ENCODE assay signal across 23 mouse cellular contexts in the genomic region with DNA sequence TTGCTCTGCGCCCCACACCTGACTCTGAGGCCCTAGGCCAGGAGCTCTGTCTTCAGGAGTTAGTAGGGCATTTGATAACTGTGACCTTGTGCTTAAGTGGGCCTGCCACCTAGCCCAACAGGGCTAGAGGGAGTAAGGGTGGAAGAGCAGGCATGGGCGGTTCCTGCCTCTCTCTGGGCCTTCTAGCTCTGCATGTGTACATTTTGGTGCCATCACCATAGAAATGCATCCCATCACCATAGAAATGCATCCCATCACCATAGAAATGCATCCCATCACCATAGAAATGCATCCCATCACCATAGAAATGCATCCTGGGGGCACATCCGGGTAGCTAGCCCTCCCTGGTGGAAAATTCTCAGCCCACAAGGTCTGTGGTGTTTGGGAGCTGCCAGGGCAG. TPM values are rescaled to one million over a fixed set of nuclear protein-coding genes. Genes with fewer than 3 reads are reported as not detected.
DNase-seq lines count a peak whose midpoint lies in the region; TF ChIP-seq lines count a peak whose summit lies in the region.
"Had no signal": no experiment of that assay in that cellular context is flagged by ENCODE, and none has a peak within 500 bp of the region (broad histone marks: within the 10 kb centered on the region; RNA-seq: fewer than 3 reads in every experiment).

No protein-coding gene starts in this region.

- DNase-seq in spleen, adult 2 months (ENCODE audit: low read depth in 1 of 2, low spot score in 2 of 2), result no peak
- no peak for DNase-seq in spleen, postnatal 4 days (ENCODE audit: low spot score in 2 of 2)
- DNase-seq in ES-CJ7 (ENCODE audit: low read depth, low spot score), result peak; percentile 61
- no peak for DNase-seq in cerebellum, postnatal 36 days
- DNase-seq in urinary bladder, adult 2 months (ENCODE audit: low spot score), result no peak
- DNase-seq: adrenal gland, adult 8-10 months; adrenal gland, postnatal 14 days; adrenal gland, postnatal 36 days; cerebellum, adult 11-12 months; cerebellum, adult 2 months; cerebellum, adult 9-10 months; cerebellum, postnatal 10 days; cerebellum, postnatal 25 days; embryo, embryonic 11 days had no signal

- TF ChIP-seq POLR2A in spleen, adult 2 months (IDR thresholded peaks at IDR 0.05; ENCODE audit: low read depth, low read length), result no peak

- peak overlapping the region; percentile 88 for H3K27ac ChIP-seq in spleen, adult 2 months (ENCODE audit: insufficient read depth, low read length)
- H3K27ac ChIP-seq: embryonic facial prominence, embryonic 13.5 days; embryonic facial prominence, embryonic 15.5 days; forebrain, embryonic 10.5 days; forebrain, embryonic 12.5 days had no signal

- 82% methylated on average over 3 of the region's 3 CpGs for WGBS in spleen, adult 2 months

- TF ChIP-seq CTCF in spleen, adult 2 months (IDR thresholded peaks at IDR 0.05; ENCODE audit: extremely low read depth, insufficient read depth, insufficient read length, insufficient replicate concordance), result no peak

- peaks cover 66% of the 10 kb centered on the region for H3K4me1 ChIP-seq in spleen, adult 2 months (ENCODE audit: control insufficient read depth, insufficient read depth, insufficient read length)
- H3K4me1 ChIP-seq: embryonic facial prominence, embryonic 13.5 days; embryonic facial prominence, embryonic 15.5 days; forebrain, embryonic 10.5 days; forebrain, embryonic 12.5 days had no signal

- H3K36me3 ChIP-seq in spleen, adult 2 months (ENCODE audit: control insufficient read depth, insufficient read depth, low read length), result no peaks in the 10 kb centered on the region
- H3K36me3 ChIP-seq: embryonic facial prominence, embryonic 13.5 days; embryonic facial prominence, embryonic 15.5 days; forebrain, embryonic 10.5 days; forebrain, embryonic 12.5 days had no signal

- H3K27me3 ChIP-seq in spleen, adult 2 months (ENCODE audit: control insufficient read depth, insufficient read depth, low read length), result no peaks in the 10 kb centered on the region
- H3K27me3 ChIP-seq: embryonic facial prominence, embryonic 13.5 days; embryonic facial prominence, embryonic 15.5 days; forebrain, embryonic 12.5 days had no signal

- H3K4me3 ChIP-seq in spleen, adult 2 months (ENCODE audit: extremely low read depth, insufficient read depth, insufficient read length), result no peak overlapping the region
- H3K4me3 ChIP-seq: embryonic facial prominence, embryonic 13.5 days; embryonic facial prominence, embryonic 15.5 days; erythroblast, embryonic 14.5 days; forebrain, embryonic 10.5 days; forebrain, embryonic 12.5 days had no signal

RNA-seq across cellular contexts. Expression of gene Ccr6, which starts 3.7 kb away (rescaled TPM):
- polyA plus RNA-seq in spleen, adult 2 months (2012; rRNA removed), result 43.7 and 44.4 TPM in 2 replicates
- 0.06 and 0.10 TPM in 2 replicates for polyA plus RNA-seq in urinary bladder, adult 2 months (2012; rRNA removed)
- polyA plus RNA-seq: C2C12; cerebellum, adult 2 months; embryonic facial prominence, embryonic 11.5 days; embryonic facial prominence, embryonic 13.5 days; embryonic facial prominence, embryonic 15.5 days; erythroblast, embryonic 14.5 days; forebrain, embryonic 10.5 days; forebrain, embryonic 12.5 days; forebrain, embryonic 14.5 days; forebrain, embryonic 16.5 days had no signal

RNA-seq across cellular contexts. Expression of gene Mpc1, which starts 43.1 kb away (rescaled TPM):
- polyA plus RNA-seq in spleen, adult 2 months (2012; rRNA removed), result 24.5 and 25.6 TPM in 2 replicates
- polyA plus RNA-seq in urinary bladder, adult 2 months (2012; rRNA removed), result 233 and 289 TPM in 2 replicates

Comparison
In these comparisons a context has a peak if more than half of its experiments do, and no peak if none do; other contexts are left out.
1. RNA of gene Ccr6, which starts 3.7 kb away (polyA plus RNA-seq): 43.7 to 44.4 TPM in spleen, adult 2 months; 0.06 to 0.10 TPM in urinary bladder, adult 2 months; every median in the first group is over 10 times any median in the second.